ENCODE assay signal across 9 mouse cellular contexts in genomic region chr13:118379155-118379554, GRCm38 (mm10). TPM values are rescaled to one million over a fixed set of nuclear protein-coding genes. Genes with fewer than 3 reads are reported as not detected.
DNase-seq lines count a peak whose midpoint lies in the region; ATAC-seq and TF ChIP-seq lines count a peak whose summit lies in the region.
"Had no signal": no experiment of that assay in that cellular context is flagged by ENCODE, and none has a peak within 500 bp of the region (broad histone marks: within the 10 kb centered on the region; RNA-seq: fewer than 3 reads in every experiment).

No protein-coding gene starts in this region.

- no peak overlapping the region for H3K4me3 ChIP-seq in forebrain, embryonic 11.5 days (ENCODE audit: low read depth, low read length)
- H3K4me3 ChIP-seq in forebrain, embryonic 16.5 days (replicated peaks; ENCODE audit: low read length): no peak overlapping the region
- no peak overlapping the region for H3K4me3 ChIP-seq in bone marrow, adult 2 months (replicated peaks; ENCODE audit: control insufficient read depth, low read depth, low read length)
- no peak overlapping the region for H3K4me3 ChIP-seq in embryonic facial prominence, embryonic 10.5 days
- H3K4me3 ChIP-seq in intestine, postnatal 0 days (ENCODE audit: low read depth, low read length): no peak overlapping the region
- no peak overlapping the region for H3K4me3 ChIP-seq in liver, adult 2 months (ENCODE audit: insufficient read depth, low read depth, low read length)
- H3K4me3 ChIP-seq: stomach, embryonic 15.5 days had no signal

- no peaks in the 10 kb centered on the region for H3K79me2 ChIP-seq in liver, adult 2 months (ENCODE audit: control insufficient read depth, insufficient read depth, low read length)

- H3K4me1 ChIP-seq in forebrain, embryonic 11.5 days (replicated peaks; ENCODE audit: control insufficient read depth, insufficient read depth, low read length): no peaks in the 10 kb centered on the region
- H3K4me1 ChIP-seq in forebrain, embryonic 16.5 days (replicated peaks; ENCODE audit: control insufficient read depth, insufficient read depth, low read length): no peaks in the 10 kb centered on the region
- no peaks in the 10 kb centered on the region for H3K4me1 ChIP-seq in bone marrow, adult 2 months (ENCODE audit: control insufficient read depth, insufficient read depth, low read length)
- no peaks in the 10 kb centered on the region for H3K4me1 ChIP-seq in embryonic facial prominence, embryonic 10.5 days
- no peaks in the 10 kb centered on the region for H3K4me1 ChIP-seq in intestine, postnatal 0 days (replicated peaks; ENCODE audit: control insufficient read depth, insufficient read depth, low read length)
- no peaks in the 10 kb centered on the region for H3K4me1 ChIP-seq in liver, adult 2 months (ENCODE audit: control insufficient read depth, insufficient read depth, low read length)
- H3K4me1 ChIP-seq: stomach, embryonic 15.5 days had no signal

- no peak for TF ChIP-seq POLR2A in bone marrow, adult 2 months (IDR thresholded peaks at IDR 0.05; ENCODE audit: borderline replicate concordance, control insufficient read depth, low read depth, low read length)
- no peak for TF ChIP-seq POLR2A in liver, adult 2 months (IDR thresholded peaks at IDR 0.05; ENCODE audit: extremely low read depth, insufficient read depth, low read length)

- TF ChIP-seq CTCF in bone marrow, adult 2 months (IDR thresholded peaks at IDR 0.05; ENCODE audit: control insufficient read depth, insufficient read depth, low read length): peak; percentile 74
- peak; percentile 87 for TF ChIP-seq CTCF in intestine, postnatal 0 days (IDR thresholded peaks at IDR 0.05; ENCODE audit: low read depth)
- peak; percentile 73; the same call in 1 of the 2 replicates for TF ChIP-seq CTCF in liver, adult 2 months (IDR thresholded peaks at IDR 0.05; ENCODE audit: low read depth, low read length)

- no peak overlapping the region for H3K9ac ChIP-seq in forebrain, embryonic 11.5 days (ENCODE audit: low read length)
- H3K9ac ChIP-seq in forebrain, embryonic 16.5 days (replicated peaks; ENCODE audit: low read depth, low read length): no peak overlapping the region
- no peak overlapping the region for H3K9ac ChIP-seq in intestine, postnatal 0 days (ENCODE audit: low read depth, low read length)
- no peak overlapping the region for H3K9ac ChIP-seq in liver, adult 2 months (ENCODE audit: low read depth, low read length)
- H3K9ac ChIP-seq: stomach, embryonic 15.5 days had no signal

- no peak overlapping the region for H3K27ac ChIP-seq in forebrain, embryonic 11.5 days (ENCODE audit: low read depth, low read length)
- no peak overlapping the region for H3K27ac ChIP-seq in forebrain, embryonic 16.5 days (ENCODE audit: low read length)
- no peak overlapping the region for H3K27ac ChIP-seq in bone marrow, adult 2 months (ENCODE audit: control insufficient read depth, insufficient read depth, low read depth, low read length, poor library complexity)
- H3K27ac ChIP-seq in embryonic facial prominence, embryonic 10.5 days (replicated peaks): no peak overlapping the region
- no peak overlapping the region for H3K27ac ChIP-seq in intestine, postnatal 0 days (ENCODE audit: low read depth, low read length)
- no peak overlapping the region for H3K27ac ChIP-seq in liver, adult 2 months (replicated peaks; ENCODE audit: insufficient read depth, low read depth, low read length)
- H3K27ac ChIP-seq: stomach, embryonic 15.5 days had no signal

- ATAC-seq in forebrain, embryonic 11.5 days (replicated peaks; ENCODE audit: low FRiP score): 0 out of 2 replicates have a peak, but pooled peaks have one; percentile 29
- no peak for ATAC-seq in forebrain, embryonic 16.5 days
- no peak for ATAC-seq in intestine, postnatal 0 days

- DNase-seq in forebrain, embryonic 11.5 days (ENCODE audit: low spot score): peak; percentile 80
- DNase-seq in CD4-positive helper T cell, adult 2 months (ENCODE audit: low read depth, low spot score): peak; percentile 51
- peak; percentile 59 for DNase-seq in embryonic facial prominence, embryonic 10.5 days (ENCODE audit: low spot score)
- peak; percentile 27 for DNase-seq in liver, adult 2 months (ENCODE audit: extremely low read depth, low read depth, low spot score)
- peak; percentile 34 for DNase-seq in retina, postnatal 7 days (ENCODE audit: low read depth, low spot score)

- H3K27me3 ChIP-seq in forebrain, embryonic 11.5 days (ENCODE audit: control insufficient read depth, insufficient read depth, low read length): no peaks in the 10 kb centered on the region
- no peaks in the 10 kb centered on the region for H3K27me3 ChIP-seq in forebrain, embryonic 16.5 days (replicated peaks; ENCODE audit: control insufficient read depth, insufficient read depth, low read length)
- no peaks in the 10 kb centered on the region for H3K27me3 ChIP-seq in embryonic facial prominence, embryonic 10.5 days (replicated peaks; ENCODE audit: low read depth, poor library complexity, severe bottlenecking)
- H3K27me3 ChIP-seq in intestine, postnatal 0 days (replicated peaks; ENCODE audit: control insufficient read depth, insufficient read depth, low read length): no peaks in the 10 kb centered on the region
- no peaks in the 10 kb centered on the region for H3K27me3 ChIP-seq in liver, adult 2 months (ENCODE audit: control insufficient read depth, insufficient read depth, low read length)
- H3K27me3 ChIP-seq: stomach, embryonic 15.5 days had no signal

- no peak overlapping the region for H3K4me2 ChIP-seq in forebrain, embryonic 11.5 days (ENCODE audit: low read depth, low read length, severe bottlenecking)
- H3K4me2 ChIP-seq in forebrain, embryonic 16.5 days (ENCODE audit: low read length): no peak overlapping the region
- no peak overlapping the region for H3K4me2 ChIP-seq in intestine, postnatal 0 days (replicated peaks; ENCODE audit: low read depth)
- H3K4me2 ChIP-seq: stomach, embryonic 15.5 days had no signal

- no peaks in the 10 kb centered on the region; the same call in 1 of the 2 replicates for H3K36me3 ChIP-seq in forebrain, embryonic 11.5 days (ENCODE audit: control insufficient read depth, insufficient read depth, low read length)
- H3K36me3 ChIP-seq in forebrain, embryonic 16.5 days (ENCODE audit: control insufficient read depth, insufficient read depth): peaks cover 25% of the 10 kb centered on the region
- H3K36me3 ChIP-seq in embryonic facial prominence, embryonic 10.5 days (replicated peaks): peaks cover 68% of the 10 kb centered on the region
- H3K36me3 ChIP-seq in intestine, postnatal 0 days (ENCODE audit: control insufficient read depth, insufficient read depth): peaks cover 46% of the 10 kb centered on the region
- peaks cover 34% of the 10 kb centered on the region for H3K36me3 ChIP-seq in liver, adult 2 months (ENCODE audit: control insufficient read depth, insufficient read depth, low read length)

- no peaks in the 10 kb centered on the region for H3K9me3 ChIP-seq in forebrain, embryonic 11.5 days (ENCODE audit: control insufficient read depth, low read length)
- H3K9me3 ChIP-seq in forebrain, embryonic 16.5 days (ENCODE audit: control insufficient read depth, low read length): no peaks in the 10 kb centered on the region
- no peaks in the 10 kb centered on the region for H3K9me3 ChIP-seq in embryonic facial prominence, embryonic 10.5 days
- H3K9me3 ChIP-seq in intestine, postnatal 0 days (ENCODE audit: control insufficient read depth): no peaks in the 10 kb centered on the region
- H3K9me3 ChIP-seq: stomach, embryonic 15.5 days had no signal

- 82% methylated on average over 1 of the region's 1 CpGs for WGBS in forebrain, embryonic 11.5 days
- 58% methylated on average over 1 of the region's 1 CpGs for WGBS in forebrain, embryonic 16.5 days
- 69% methylated on average over 1 of the region's 1 CpGs for WGBS in bone marrow, adult 2 months
- WGBS in embryonic facial prominence, embryonic 10.5 days: 59% methylated on average over 1 of the region's 1 CpGs
- 66% methylated on average over 1 of the region's 1 CpGs for WGBS in intestine, postnatal 0 days
- WGBS in liver, adult 2 months: 75% methylated on average over 1 of the region's 1 CpGs

RNA-seq across cellular contexts. Expression of gene B430218F22Rik, which starts 7.3 kb away (rescaled TPM):
- polyA plus RNA-seq in forebrain, embryonic 11.5 days (2014; fragmentation: Nextera tagmentation; extraction: Ambion mirVana): 0.69 and 0.94 TPM in 2 replicates
- 0.48 and 0.92 TPM in 2 replicates for polyA plus RNA-seq in forebrain, embryonic 16.5 days (2015; fragmentation: Nextera tagmentation; extraction: Ambion mirVana)
- not detected in 2 replicates for polyA plus RNA-seq in bone marrow, adult 2 months (2011; ENCODE audit: insufficient read depth, insufficient read length, low replicate concordance, missing spikeins)
- 1.1 and 1.5 TPM in 2 replicates for polyA plus RNA-seq in embryonic facial prominence, embryonic 10.5 days (2016; fragmentation: Nextera tagmentation; extraction: Ambion mirVana)
- polyA plus RNA-seq in intestine, postnatal 0 days (2015; fragmentation: Nextera tagmentation; extraction: Ambion mirVana): 0.63 and 0.93 TPM in 2 replicates
- total RNA-seq in liver, adult 2 months (2014; rRNA removed): 0.09 TPM in 1 of 2 replicates, not detected in the other
- polyA plus RNA-seq in liver, adult 2 months (2012; rRNA removed): 0.05 and 0.10 TPM in 2 replicates

RNA-seq across cellular contexts. Expression of gene Mrps30, which starts 7.9 kb away (rescaled TPM):
- 36.1 and 37.6 TPM in 2 replicates for polyA plus RNA-seq in forebrain, embryonic 11.5 days (2014; fragmentation: Nextera tagmentation; extraction: Ambion mirVana)
- 25.2 and 29.2 TPM in 2 replicates for polyA plus RNA-seq in forebrain, embryonic 16.5 days (2015; fragmentation: Nextera tagmentation; extraction: Ambion mirVana)
- polyA plus RNA-seq in bone marrow, adult 2 months (2011; ENCODE audit: insufficient read depth, insufficient read length, low replicate concordance, missing spikeins): 7.3 and 12.7 TPM in 2 replicates
- polyA plus RNA-seq in embryonic facial prominence, embryonic 10.5 days (2016; fragmentation: Nextera tagmentation; extraction: Ambion mirVana): 43.7 and 44.8 TPM in 2 replicates
- polyA plus RNA-seq in intestine, postnatal 0 days (2015; fragmentation: Nextera tagmentation; extraction: Ambion mirVana): 20.2 and 21.4 TPM in 2 replicates
- 10.6 and 11.2 TPM in 2 replicates for total RNA-seq in liver, adult 2 months (2014; rRNA removed)
- polyA plus RNA-seq in liver, adult 2 months (2012; rRNA removed): 13.1 and 14.2 TPM in 2 replicates

Comparison
In these comparisons a context has a peak if more than half of its experiments do, and no peak if none do; other contexts are left out.
1. DNase-seq: peak in every context shown above with its lines; median percentile 80 in forebrain, embryonic 11.5 days; 59 in embryonic facial prominence, embryonic 10.5 days; 51 in CD4-positive helper T cell, adult 2 months; 34 in retina, postnatal 7 days; 27 in liver, adult 2 months.